Mouse (Mus musculus) liver, adult 2 months (tissue): ENCODE results near the gene Hebp2.

Experiments used
- CTCF ChIP-seq: fragments of 200-500 bp; IDR thresholded peaks from 2 replicates; pipeline ENCODE4 v1.5.1; 2011; ENCODE audit warnings: low read depth, low read length, control low read depth
- POLR2A ChIP-seq: fragments of 200-500 bp; IDR thresholded peaks from 2 replicates; pipeline ENCODE4 v1.6.1; 2011; ENCODE audit warnings: low read length, control low read depth; ENCODE audit not compliant: insufficient read depth; ENCODE audit errors: extremely low read depth

GRCm38 (mm10) chr10:18572581-18572980 is 26.7 kb upstream of the Hebp2 start:
- TF ChIP-seq POLR2A (no peak), CTCF (peak; percentile 72)
